Mouse (Mus musculus): Measurements from ENCODE around the gene Wdr35. TPM values are rescaled to one million over a fixed set of nuclear protein-coding genes. Genes with fewer than 3 reads are reported as not detected.

The Wdr35 gene
- polyA plus RNA-seq, 1 experiment from 2014 or later, result 1.6 TPM

DNA sequence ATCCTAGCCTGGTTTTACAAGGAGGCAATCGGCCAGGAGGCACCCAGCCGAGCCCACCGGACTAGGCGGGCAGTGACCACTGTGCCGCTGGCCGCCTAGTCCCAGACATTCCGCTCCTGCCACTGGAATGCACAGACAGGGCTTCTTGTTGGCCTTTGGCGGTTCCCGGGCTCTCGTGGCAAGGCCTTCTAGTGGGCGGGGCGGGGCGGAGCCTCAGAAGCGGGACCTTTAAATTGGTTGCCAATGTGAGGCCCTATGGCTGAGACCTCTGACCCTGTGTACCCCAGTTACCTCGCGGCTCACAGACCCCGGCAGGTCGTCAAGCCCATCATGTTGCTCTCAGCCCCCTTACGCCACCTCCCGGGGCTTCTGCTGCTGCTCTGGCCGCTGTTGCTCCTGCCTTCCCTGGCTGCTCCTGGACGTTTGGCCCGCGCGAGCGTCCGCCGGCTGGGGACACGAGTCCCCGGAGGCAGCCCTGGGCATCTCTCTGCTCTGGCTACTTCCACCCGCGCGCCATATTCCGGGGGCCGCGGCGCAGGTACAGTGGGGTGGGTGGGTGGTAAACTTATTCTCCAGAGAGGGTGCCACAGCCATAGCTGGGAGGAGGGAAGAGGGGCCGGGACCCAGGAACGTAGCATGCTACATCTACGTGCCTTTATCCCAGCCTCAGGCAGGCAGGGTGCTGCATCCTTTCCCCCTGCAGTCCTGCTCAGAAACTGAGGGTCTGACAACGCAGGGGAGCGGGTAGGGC lies 25.8 kb upstream of the Wdr35 start, which contains the start of gene Matn3:
Gene Matn3 (plus strand): TSS at position 216 of the 751 bp plus-strand sequence.
- 2% methylated on average over 42 of the region's 42 CpGs for WGBS (ENCODE audit: insufficient replicate concordance)
- Histone ChIP-seq H3K27me3 (peaks cover 36% of the 10 kb centered on the region), H3K4me3 (replicated peaks) (peak within 1 kb of the TSS; percentile 51), H3K27ac (no peak within 1 kb of the TSS), H3K4me1 (replicated peaks) (peaks cover 8% of the 10 kb centered on the region), H3K9me3 (replicated peaks) (no peaks in the 10 kb centered on the region), H3K4me2 (peak within 1 kb of the TSS; percentile 70), H3K36me3 (no peaks in the 10 kb centered on the region), H3K9ac (peak within 1 kb of the TSS; percentile 49; the same call in 1 of the 2 replicates)
- DNase-seq, result peak; percentile 37
- ATAC-seq (ENCODE audit: low read depth), result peak; percentile 73

DNA sequence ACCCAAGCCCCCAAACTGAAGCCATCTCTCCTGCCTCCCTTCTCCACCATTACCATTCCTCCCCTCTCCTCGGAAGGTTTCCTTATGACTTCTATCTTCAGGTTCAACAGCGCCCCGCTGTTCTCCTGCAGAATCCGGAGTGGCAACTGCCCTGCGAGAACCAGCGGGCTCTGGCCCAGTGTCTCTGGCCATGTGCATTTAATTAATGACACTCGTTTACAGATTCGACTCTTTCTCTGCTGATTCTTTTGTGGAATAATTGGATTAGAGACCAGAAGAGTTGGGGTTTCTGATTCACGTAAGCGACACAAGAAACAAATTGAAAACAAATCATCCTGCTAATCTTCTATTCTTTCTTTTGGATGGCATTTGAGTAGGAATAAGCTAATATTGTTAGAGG lies 20.6 kb upstream of the Wdr35 start:
- peaks cover 2% of the 10 kb centered on the region for H3K4me1 ChIP-seq (replicated peaks)
- peaks cover 16% of the 10 kb centered on the region for H3K27me3 ChIP-seq
- no peak overlapping the region for H3K4me2 ChIP-seq
- no peak overlapping the region for H3K27ac ChIP-seq
- no peak for ATAC-seq (ENCODE audit: low read depth)
- DNase-seq, result no peak
- H3K36me3 ChIP-seq, result no peaks in the 10 kb centered on the region
- H3K9me3 ChIP-seq (replicated peaks), result no peaks in the 10 kb centered on the region
- WGBS (ENCODE audit: insufficient replicate concordance), result 73% methylated on average over 10 of the region's 10 CpGs
- no peak overlapping the region for H3K4me3 ChIP-seq (replicated peaks)
- H3K9ac ChIP-seq, result no peak overlapping the region

DNA sequence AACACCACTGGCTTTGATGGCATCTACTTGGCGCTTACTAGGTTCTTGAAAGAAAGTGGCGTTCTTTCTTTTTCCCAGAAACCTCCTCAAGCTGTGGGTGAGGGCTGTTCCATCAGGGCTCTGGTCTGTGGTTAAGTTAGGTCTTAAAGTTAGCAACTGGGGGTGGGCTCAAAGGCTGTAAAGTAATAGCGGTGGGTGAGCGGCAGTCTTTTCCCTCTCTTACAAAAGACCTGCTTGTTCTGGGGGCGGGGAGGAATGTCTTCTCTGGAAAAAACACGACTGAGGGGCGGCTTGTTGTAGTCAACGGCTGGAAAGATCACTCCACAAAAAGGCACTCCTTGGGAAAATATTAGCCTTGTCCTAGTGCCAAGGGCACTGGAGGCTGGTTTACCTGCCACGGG lies 19.5 kb upstream of the Wdr35 start:
- WGBS (ENCODE audit: insufficient replicate concordance), result 61% methylated on average over 9 of the region's 9 CpGs
- H3K27ac ChIP-seq, result no peak overlapping the region
- no peak overlapping the region for H3K9ac ChIP-seq
- H3K27me3 ChIP-seq, result peaks cover 6% of the 10 kb centered on the region; the same call in 1 of the 2 replicates
- H3K9me3 ChIP-seq (replicated peaks), result no peaks in the 10 kb centered on the region
- H3K36me3 ChIP-seq, result no peaks in the 10 kb centered on the region
- H3K4me3 ChIP-seq (replicated peaks), result no peak overlapping the region
- ATAC-seq (ENCODE audit: low read depth) (no peak), DNase-seq (no peak)
- H3K4me2 ChIP-seq, result no peak overlapping the region
- H3K4me1 ChIP-seq (replicated peaks), result no peaks in the 10 kb centered on the region

DNA sequence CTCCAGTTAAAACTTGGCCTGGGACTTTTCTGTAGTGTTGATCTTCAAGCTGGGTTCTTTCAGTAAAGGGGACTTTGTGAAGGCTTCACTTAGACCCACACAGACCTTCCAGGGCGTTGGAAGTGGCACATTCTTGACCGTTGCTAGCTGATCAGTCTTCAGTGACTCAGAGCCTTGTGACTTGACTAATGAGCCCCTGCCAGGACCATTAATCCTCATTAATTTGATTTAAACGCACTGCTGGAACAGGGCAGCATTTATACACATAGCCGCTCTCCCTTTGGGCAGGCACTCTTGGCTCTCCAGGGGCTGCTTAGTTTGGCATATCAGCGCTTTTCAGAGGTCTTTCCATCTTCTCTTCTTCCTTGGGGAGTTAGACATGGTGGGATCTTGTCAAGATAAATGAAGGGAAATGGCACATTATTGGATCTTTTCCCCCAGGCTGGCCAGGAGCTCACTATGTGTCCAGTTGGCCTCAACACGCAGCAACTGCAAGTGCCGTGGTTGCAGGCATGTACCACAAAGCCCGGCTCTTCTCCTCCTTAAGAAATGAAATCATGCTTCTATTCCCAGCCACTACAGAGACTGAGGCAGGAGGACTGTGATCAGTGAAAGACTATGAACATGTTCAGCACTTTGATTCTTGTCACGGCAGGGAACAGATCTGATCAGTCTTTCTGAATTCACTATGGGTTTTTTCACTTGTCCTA lies 11.9 kb upstream of the Wdr35 start:
- DNase-seq (no peak), ATAC-seq (ENCODE audit: low read depth) (no peak)
- H3K4me1 ChIP-seq (replicated peaks), result no peaks in the 10 kb centered on the region
- 64% methylated on average over 9 of the region's 9 CpGs for WGBS (ENCODE audit: insufficient replicate concordance)
- H3K9ac ChIP-seq, result no peak overlapping the region
- peaks cover 6% of the 10 kb centered on the region; the same call in 1 of the 2 replicates for H3K27me3 ChIP-seq
- no peaks in the 10 kb centered on the region for H3K9me3 ChIP-seq (replicated peaks)
- H3K4me2 ChIP-seq, result no peak overlapping the region
- H3K27ac ChIP-seq, result no peak overlapping the region
- H3K36me3 ChIP-seq, result no peaks in the 10 kb centered on the region
- no peak overlapping the region for H3K4me3 ChIP-seq (replicated peaks)

DNA sequence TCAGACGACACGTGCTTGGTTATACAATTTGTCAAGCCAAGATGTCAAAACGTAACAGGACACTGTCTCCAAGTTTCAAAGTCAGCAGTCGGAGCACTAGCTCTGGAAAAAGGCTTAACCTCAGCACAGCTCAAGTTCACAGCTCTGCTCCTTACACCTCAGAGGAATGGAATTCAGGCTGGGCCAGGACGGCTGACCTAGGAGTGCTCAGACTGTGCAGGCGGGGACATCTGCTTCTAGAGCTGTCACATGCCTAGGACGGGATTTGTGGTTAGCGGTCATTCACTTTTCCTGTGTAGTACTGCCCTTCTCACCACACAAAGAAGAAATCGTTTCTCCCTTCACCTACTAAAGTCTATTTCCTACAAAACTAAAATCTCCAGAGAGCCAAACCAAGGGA lies 3.9 kb upstream of the Wdr35 start:
- no peak overlapping the region for H3K4me2 ChIP-seq

DNA sequence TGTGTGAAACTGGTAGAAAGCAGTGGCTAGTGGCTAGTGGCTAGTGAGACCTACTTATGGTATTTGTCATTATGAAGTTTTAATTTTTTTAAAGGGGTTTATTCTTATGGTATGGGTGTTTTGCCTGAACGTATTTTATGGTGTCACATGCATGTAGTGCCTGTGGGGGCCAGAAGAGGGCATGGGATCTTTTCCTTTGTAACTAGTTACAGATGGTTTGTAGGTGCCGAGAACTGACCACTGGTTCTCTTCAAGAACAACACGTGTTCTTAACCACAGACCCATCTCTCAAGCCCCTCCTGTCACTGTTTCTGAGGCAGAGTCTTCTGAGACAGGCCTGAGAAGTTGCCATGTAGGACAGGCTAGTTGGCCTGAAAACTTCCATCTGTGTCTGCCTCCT lies 1.4 kb downstream of the Wdr35 start:
- Histone ChIP-seq H3K27me3 (peaks cover 43% of the 10 kb centered on the region), H3K9ac (no peak overlapping the region), H3K27ac (no peak overlapping the region), H3K9me3 (replicated peaks) (no peaks in the 10 kb centered on the region), H3K4me3 (replicated peaks) (no peak overlapping the region), H3K4me2 (no peak overlapping the region), H3K36me3 (no peaks in the 10 kb centered on the region), H3K4me1 (replicated peaks) (peaks cover 13% of the 10 kb centered on the region)
- 61% methylated on average over 3 of the region's 3 CpGs for whole genome bisulfite sequencing (ENCODE audit: insufficient replicate concordance)
- ATAC-seq (ENCODE audit: low read depth) (no peak), DNase-seq (no peak)

More for the DNA sequence above, 3.9 kb upstream of the Wdr35 start:
- 20% methylated on average over 9 of the region's 9 CpGs for WGBS (ENCODE audit: insufficient replicate concordance)
- H3K27me3 ChIP-seq, result peaks cover 47% of the 10 kb centered on the region
- peaks cover 13% of the 10 kb centered on the region for H3K4me1 ChIP-seq (replicated peaks)
- DNase-seq (no peak), ATAC-seq (ENCODE audit: low read depth) (no peak)
- no peak overlapping the region for H3K9ac ChIP-seq
- H3K9me3 ChIP-seq (replicated peaks), result no peaks in the 10 kb centered on the region
- no peak overlapping the region for H3K4me3 ChIP-seq (replicated peaks)
- no peak overlapping the region for H3K27ac ChIP-seq
- no peaks in the 10 kb centered on the region for H3K36me3 ChIP-seq

DNA sequence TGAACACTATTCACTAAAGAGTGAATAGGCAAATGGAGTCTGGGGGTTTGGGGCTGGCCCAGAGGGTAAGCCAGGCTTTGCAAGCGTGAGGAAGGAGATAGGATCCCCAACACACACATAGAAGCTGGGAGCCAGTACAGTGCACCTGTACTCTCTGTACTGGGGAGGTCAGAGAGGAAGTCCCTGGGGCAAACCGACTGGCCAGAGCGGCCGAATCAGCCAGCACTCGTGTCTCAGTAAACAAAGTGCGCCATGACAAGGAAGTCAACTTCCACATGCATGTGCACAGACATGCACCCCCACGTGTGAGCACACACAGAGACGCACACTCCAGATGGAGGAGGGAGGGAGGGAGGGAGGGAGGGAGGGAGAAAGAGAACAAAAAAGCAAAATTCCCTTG lies 19.5 kb downstream of the Wdr35 start:
- Histone ChIP-seq H3K27me3 (no peaks in the 10 kb centered on the region), H3K9ac (no peak overlapping the region), H3K4me1 (replicated peaks) (no peaks in the 10 kb centered on the region), H3K9me3 (replicated peaks) (no peaks in the 10 kb centered on the region), H3K27ac (no peak overlapping the region), H3K4me2 (no peak overlapping the region), H3K4me3 (replicated peaks) (no peak overlapping the region), H3K36me3 (no peaks in the 10 kb centered on the region)
- 56% methylated on average over 8 of the region's 8 CpGs for WGBS (ENCODE audit: insufficient replicate concordance)
- ATAC-seq (ENCODE audit: low read depth), result no peak
- no peak for DNase-seq

DNA sequence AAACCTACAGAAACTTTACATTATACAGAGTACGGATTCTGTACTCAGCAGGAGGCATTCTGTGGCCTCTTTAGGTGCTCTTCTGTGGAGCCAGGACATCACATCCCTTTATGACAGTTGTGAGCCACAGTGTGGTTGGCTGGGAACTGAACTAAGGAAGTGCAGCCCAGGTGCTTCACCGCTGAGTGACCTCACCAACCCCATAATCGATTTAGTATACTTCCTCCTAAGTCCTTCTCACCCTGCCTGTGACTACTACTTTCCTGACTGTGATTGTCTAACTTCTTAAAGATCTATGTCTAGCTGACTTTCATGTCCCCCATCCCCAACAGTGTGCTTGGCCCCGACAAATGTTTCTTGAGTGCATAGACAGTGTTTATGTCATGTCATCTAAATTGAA lies 24.6 kb downstream of the Wdr35 start:
- no peak for ATAC-seq (ENCODE audit: low read depth)
- Histone ChIP-seq H3K9ac (no peak overlapping the region), H3K4me3 (replicated peaks) (no peak overlapping the region), H3K27ac (no peak overlapping the region), H3K4me1 (replicated peaks) (no peaks in the 10 kb centered on the region), H3K9me3 (replicated peaks) (no peaks in the 10 kb centered on the region), H3K4me2 (no peak overlapping the region), H3K36me3 (no peaks in the 10 kb centered on the region), H3K27me3 (no peaks in the 10 kb centered on the region)
- no peak for DNase-seq
- 50% methylated on average over 4 of the region's 4 CpGs for WGBS (ENCODE audit: insufficient replicate concordance)

DNA sequence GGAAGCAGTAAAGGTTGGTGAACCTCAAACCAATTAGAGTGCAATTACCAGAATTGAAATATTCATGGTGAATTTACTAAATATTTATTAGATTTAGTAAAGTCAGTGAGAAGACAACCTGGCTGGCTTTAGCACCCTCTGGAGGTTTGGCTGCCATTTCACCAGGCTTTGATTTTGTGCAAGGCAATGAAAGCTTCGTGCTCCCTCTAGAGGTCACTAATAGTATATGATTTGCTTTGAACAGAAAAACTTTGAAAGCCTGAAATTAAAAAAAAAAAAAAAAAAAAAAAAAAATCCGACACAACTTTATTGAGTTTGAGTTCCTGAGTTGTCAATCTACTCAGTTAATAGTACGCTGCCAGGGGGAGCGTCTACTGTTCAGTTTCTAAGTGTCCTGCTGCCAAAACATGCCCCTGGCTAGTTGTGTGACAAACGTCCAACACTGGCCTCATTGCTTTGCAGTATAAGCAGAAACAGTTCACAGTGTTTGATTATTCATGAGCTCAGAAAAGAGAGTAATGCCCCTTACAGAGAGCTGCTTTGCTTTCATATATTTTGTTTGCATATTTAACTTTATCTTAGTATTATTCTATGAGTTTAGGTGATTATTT lies 28.5 kb downstream of the Wdr35 start:
- 12% methylated on average over 5 of the region's 5 CpGs for WGBS (ENCODE audit: insufficient replicate concordance)
- Histone ChIP-seq H3K36me3 (no peaks in the 10 kb centered on the region), H3K27me3 (no peaks in the 10 kb centered on the region), H3K4me3 (replicated peaks) (no peak overlapping the region), H3K9me3 (replicated peaks) (no peaks in the 10 kb centered on the region), H3K4me1 (replicated peaks) (no peaks in the 10 kb centered on the region), H3K9ac (no peak overlapping the region), H3K4me2 (no peak overlapping the region), H3K27ac (no peak overlapping the region)
- DNase-seq (no peak), ATAC-seq (ENCODE audit: low read depth) (no peak)

DNA sequence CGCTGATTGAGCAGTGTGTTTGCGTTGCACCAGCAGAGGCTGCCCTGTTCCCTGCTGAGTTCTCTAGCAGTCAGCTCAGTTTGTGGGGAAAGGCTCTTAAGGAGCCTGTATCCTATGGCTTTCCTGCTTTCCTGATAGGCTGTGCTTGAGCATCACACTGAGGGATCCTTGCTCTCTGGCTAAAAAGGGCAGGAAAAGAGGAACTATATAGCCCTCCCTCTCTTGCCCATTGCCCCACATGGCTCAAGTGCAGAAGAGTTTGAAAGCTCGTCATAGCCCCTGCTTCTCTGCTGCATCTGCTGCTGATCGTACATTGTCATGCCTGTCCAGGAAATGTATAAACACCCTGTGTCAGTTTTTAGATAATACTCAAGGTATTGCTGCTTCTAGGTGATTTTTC lies 33.5 kb downstream of the Wdr35 start:
- H3K27ac ChIP-seq, result no peak overlapping the region
- ATAC-seq (ENCODE audit: low read depth), result no peak
- H3K27me3 ChIP-seq, result no peaks in the 10 kb centered on the region
- no peaks in the 10 kb centered on the region for H3K36me3 ChIP-seq
- no peaks in the 10 kb centered on the region for H3K4me1 ChIP-seq (replicated peaks)
- no peak overlapping the region for H3K4me3 ChIP-seq (replicated peaks)
- no peak overlapping the region for H3K4me2 ChIP-seq
- no peaks in the 10 kb centered on the region for H3K9me3 ChIP-seq (replicated peaks)
- H3K9ac ChIP-seq, result no peak overlapping the region
- no peak for DNase-seq
- 27% methylated on average over 4 of the region's 4 CpGs for WGBS (ENCODE audit: insufficient replicate concordance)

DNA sequence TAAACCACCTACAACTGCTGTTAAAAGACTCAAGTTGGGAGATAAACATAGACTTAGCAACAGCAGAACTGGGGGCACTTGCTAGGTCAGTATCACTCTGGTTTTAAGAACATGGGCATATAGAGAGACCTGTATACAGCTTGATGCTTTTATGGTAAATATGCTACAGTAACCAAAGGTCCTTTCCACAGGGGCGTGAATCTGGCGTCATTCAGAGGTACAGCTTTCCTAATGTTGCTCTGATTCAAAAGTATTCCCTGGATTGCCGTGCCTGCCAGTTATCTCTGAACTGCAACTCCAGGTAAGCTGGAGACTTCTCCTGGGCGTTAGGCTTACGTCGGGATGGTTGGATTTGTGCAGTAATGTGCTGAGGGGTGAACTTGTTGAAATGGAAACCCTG lies 34.1 kb downstream of the Wdr35 start:
- DNase-seq, result no peak
- WGBS (ENCODE audit: insufficient replicate concordance), result 72% methylated on average over 6 of the region's 6 CpGs

More for the DNA sequence above, 34.1 kb downstream of the Wdr35 start:
- Histone ChIP-seq H3K27ac (no peak overlapping the region), H3K4me3 (replicated peaks) (no peak overlapping the region), H3K9me3 (replicated peaks) (no peaks in the 10 kb centered on the region), H3K4me1 (replicated peaks) (no peaks in the 10 kb centered on the region), H3K4me2 (no peak overlapping the region), H3K36me3 (no peaks in the 10 kb centered on the region), H3K9ac (no peak overlapping the region), H3K27me3 (no peaks in the 10 kb centered on the region)
- ATAC-seq (ENCODE audit: low read depth), result no peak
